In genomic region chr4:98509939-98510338, GRCm38 (mm10) we compare ENCODE assay signal across 14 mouse cellular contexts.
A peak's percentile ranks its signal among the peaks of the same experiment; 100 is the strongest.
DNase-seq lines count a peak whose midpoint lies in the region; ATAC-seq and TF ChIP-seq lines count a peak whose summit lies in the region.
"Had no signal": no experiment of that assay in that cellular context is flagged by ENCODE, and none has a peak within 500 bp of the region (broad histone marks: within the 10 kb centered on the region; RNA-seq: fewer than 3 reads in every experiment).

No protein-coding gene starts in this region.

- H3K9ac ChIP-seq in intestine, embryonic 15.5 days = no peak overlapping the region
- no peak overlapping the region for H3K9ac ChIP-seq in intestine, postnatal 0 days (ENCODE audit: low read depth, low read length)
- H3K9ac ChIP-seq in intestine, embryonic 16.5 days (ENCODE audit: low read depth, low read length) = no peak overlapping the region
- no peak overlapping the region for H3K9ac ChIP-seq in limb, embryonic 13.5 days
- H3K9ac ChIP-seq: embryonic facial prominence, embryonic 15.5 days had no signal

- no peaks in the 10 kb centered on the region for H3K27me3 ChIP-seq in intestine, embryonic 15.5 days (replicated peaks)
- H3K27me3 ChIP-seq in intestine, postnatal 0 days (replicated peaks; ENCODE audit: control insufficient read depth, insufficient read depth, low read length) = no peaks in the 10 kb centered on the region
- H3K27me3 ChIP-seq in intestine, embryonic 16.5 days (replicated peaks; ENCODE audit: control insufficient read depth, insufficient read depth, low read length) = no peaks in the 10 kb centered on the region
- H3K27me3 ChIP-seq in limb, embryonic 13.5 days = no peaks in the 10 kb centered on the region
- H3K27me3 ChIP-seq: embryonic facial prominence, embryonic 15.5 days; megakaryocyte, embryonic 14.5 days had no signal

- H3K4me3 ChIP-seq in intestine, embryonic 15.5 days (replicated peaks) = no peak overlapping the region
- no peak overlapping the region for H3K4me3 ChIP-seq in intestine, postnatal 0 days (ENCODE audit: low read depth, low read length)
- no peak overlapping the region for H3K4me3 ChIP-seq in intestine, embryonic 16.5 days (ENCODE audit: low read length)
- H3K4me3 ChIP-seq in limb, embryonic 13.5 days = no peak overlapping the region
- H3K4me3 ChIP-seq: embryonic facial prominence, embryonic 15.5 days; heart, adult 2 months; megakaryocyte, embryonic 14.5 days had no signal

- peak; percentile 26 for DNase-seq in 3134 (ENCODE audit: extremely low read depth, insufficient read length, low spot score)
- DNase-seq in cerebellum, adult 8-10 months = no peak
- DNase-seq in layer of hippocampus, adult 9-11 months = no peak
- no peak for DNase-seq in thymus, postnatal 0 days (ENCODE audit: low spot score)
- DNase-seq: cerebellum, postnatal 10 days; right cerebral cortex, adult 18-20 months had no signal

- H3K27ac ChIP-seq in intestine, embryonic 15.5 days = no peak overlapping the region
- H3K27ac ChIP-seq in intestine, postnatal 0 days (ENCODE audit: low read depth, low read length) = no peak overlapping the region
- no peak overlapping the region for H3K27ac ChIP-seq in intestine, embryonic 16.5 days (ENCODE audit: low read length)
- peak overlapping the region; percentile 80; the same call in 1 of the 2 replicates for H3K27ac ChIP-seq in limb, embryonic 13.5 days
- H3K27ac ChIP-seq: heart, adult 2 months had no signal

- peak; percentile 75 for ATAC-seq in intestine, embryonic 15.5 days
- ATAC-seq in intestine, postnatal 0 days = no peak
- peak; percentile 81 for ATAC-seq in intestine, embryonic 16.5 days
- no peak for ATAC-seq in limb, embryonic 13.5 days (ENCODE audit: low FRiP score, low read depth)
- ATAC-seq: CD4-positive, CD25-positive, alpha-beta regulatory T cell, adult 4 months had no signal

- no peaks in the 10 kb centered on the region for H3K36me3 ChIP-seq in intestine, embryonic 15.5 days
- H3K36me3 ChIP-seq in intestine, postnatal 0 days (ENCODE audit: control insufficient read depth, insufficient read depth) = peaks cover 23% of the 10 kb centered on the region; the same call in 1 of the 2 replicates
- no peaks in the 10 kb centered on the region for H3K36me3 ChIP-seq in intestine, embryonic 16.5 days (ENCODE audit: control insufficient read depth, insufficient read depth, low read length)
- H3K36me3 ChIP-seq in limb, embryonic 13.5 days = peaks cover 8% of the 10 kb centered on the region; the same call in 1 of the 2 replicates

- H3K4me1 ChIP-seq in intestine, embryonic 15.5 days (replicated peaks) = peaks cover 2% of the 10 kb centered on the region; the same call in 1 of the 2 replicates
- 0 out of 2 replicates have a peak, but pooled peaks cover 4% of the 10 kb centered on the region for H3K4me1 ChIP-seq in intestine, postnatal 0 days (replicated peaks; ENCODE audit: control insufficient read depth, insufficient read depth, low read length)
- H3K4me1 ChIP-seq in intestine, embryonic 16.5 days (ENCODE audit: control insufficient read depth, insufficient read depth, low read length) = peaks cover 4% of the 10 kb centered on the region; the same call in 1 of the 2 replicates
- peaks cover 56% of the 10 kb centered on the region for H3K4me1 ChIP-seq in limb, embryonic 13.5 days
- H3K4me1 ChIP-seq: megakaryocyte, embryonic 14.5 days had no signal

- H3K9me3 ChIP-seq in intestine, embryonic 15.5 days = no peaks in the 10 kb centered on the region
- no peaks in the 10 kb centered on the region for H3K9me3 ChIP-seq in intestine, postnatal 0 days (ENCODE audit: control insufficient read depth)
- no peaks in the 10 kb centered on the region for H3K9me3 ChIP-seq in intestine, embryonic 16.5 days (ENCODE audit: control insufficient read depth, low read length)
- H3K9me3 ChIP-seq in limb, embryonic 13.5 days = no peaks in the 10 kb centered on the region
- H3K9me3 ChIP-seq: embryonic facial prominence, embryonic 15.5 days; megakaryocyte, embryonic 14.5 days had no signal

- TF ChIP-seq CTCF in intestine, postnatal 0 days (IDR thresholded peaks at IDR 0.05; ENCODE audit: low read depth) = no peak

- H3K4me2 ChIP-seq in intestine, embryonic 15.5 days (replicated peaks) = no peak overlapping the region
- H3K4me2 ChIP-seq in intestine, postnatal 0 days (replicated peaks; ENCODE audit: low read depth) = no peak overlapping the region
- H3K4me2 ChIP-seq in intestine, embryonic 16.5 days (ENCODE audit: low read depth, low read length) = no peak overlapping the region
- H3K4me2 ChIP-seq in limb, embryonic 13.5 days (replicated peaks) = no peak overlapping the region
- H3K4me2 ChIP-seq: embryonic facial prominence, embryonic 15.5 days had no signal

- WGBS in intestine, embryonic 15.5 days = 82% methylated on average over 5 of the region's 5 CpGs
- WGBS in intestine, postnatal 0 days = 74% methylated on average over 5 of the region's 5 CpGs
- 77% methylated on average over 5 of the region's 5 CpGs for WGBS in intestine, embryonic 16.5 days
- WGBS in limb, embryonic 13.5 days = 75% methylated on average over 5 of the region's 5 CpGs

Comparison
In these comparisons a context has a peak if more than half of its experiments do, and no peak if none do; other contexts are left out.
1. ATAC-seq: peak in intestine, embryonic 15.5 days (single experiment) and intestine, embryonic 16.5 days (single experiment); none in intestine, postnatal 0 days (single experiment) and limb, embryonic 13.5 days (single experiment).